Mouse (Mus musculus): ENCODE measurements around the gene Islr2.

Islr2 gene

DNA sequence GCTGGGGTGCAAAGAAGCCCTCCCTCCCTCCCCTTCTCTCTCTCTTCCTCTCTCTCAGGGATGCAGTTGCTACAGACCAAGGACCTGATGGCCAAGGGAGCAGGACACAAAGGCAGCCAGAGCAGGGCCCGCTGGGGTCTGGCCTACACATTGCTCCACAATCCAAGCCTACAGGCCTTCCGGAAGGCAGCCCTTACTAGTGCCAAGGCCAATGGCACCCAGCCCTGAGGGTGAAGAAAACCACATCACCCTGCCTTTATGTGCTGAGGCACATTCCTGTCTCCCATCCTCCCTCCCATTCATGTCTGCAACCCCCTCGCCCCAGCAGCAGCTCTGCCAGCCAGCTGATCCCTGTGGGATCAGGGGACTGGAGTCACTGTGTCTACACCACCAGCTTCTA is 51.0 kb downstream of the Islr2 start:
- DNase-seq (ENCODE audit: low read depth, low spot score): no peak

- DNase-seq (ENCODE audit: low read depth, low spot score): no peak
Measured at GRCm38 (mm10) chr9:58150733-58151361, 53.3 kb downstream of the Islr2 start.

DNA sequence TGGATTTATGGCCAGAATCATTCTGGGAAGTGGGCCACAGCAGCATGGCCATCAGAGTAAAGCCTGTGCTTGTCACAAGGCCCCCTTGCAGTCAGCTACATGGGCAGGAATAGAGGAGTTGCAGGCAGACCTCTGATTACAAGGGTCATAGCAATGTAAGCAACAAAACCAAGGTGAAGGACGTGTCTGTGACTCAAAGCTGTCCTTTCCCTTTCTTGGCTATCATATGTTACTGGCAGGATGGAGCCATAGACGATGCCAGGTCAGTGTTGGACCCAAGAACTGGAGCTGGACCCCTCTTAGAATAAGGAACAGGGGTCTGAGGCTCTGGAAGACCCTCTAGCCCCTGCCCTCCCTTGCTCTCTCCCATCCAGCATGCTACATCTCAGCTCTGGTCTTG is 55.3 kb downstream of the Islr2 start:
- no peak for DNase-seq (ENCODE audit: low read depth, low spot score)

Measured in R1 (cell line).